Mouse (Mus musculus): ENCODE measurements around the gene Armc12.
A peak's percentile ranks its signal among the peaks of the same experiment; 100 is the strongest.

DNA sequence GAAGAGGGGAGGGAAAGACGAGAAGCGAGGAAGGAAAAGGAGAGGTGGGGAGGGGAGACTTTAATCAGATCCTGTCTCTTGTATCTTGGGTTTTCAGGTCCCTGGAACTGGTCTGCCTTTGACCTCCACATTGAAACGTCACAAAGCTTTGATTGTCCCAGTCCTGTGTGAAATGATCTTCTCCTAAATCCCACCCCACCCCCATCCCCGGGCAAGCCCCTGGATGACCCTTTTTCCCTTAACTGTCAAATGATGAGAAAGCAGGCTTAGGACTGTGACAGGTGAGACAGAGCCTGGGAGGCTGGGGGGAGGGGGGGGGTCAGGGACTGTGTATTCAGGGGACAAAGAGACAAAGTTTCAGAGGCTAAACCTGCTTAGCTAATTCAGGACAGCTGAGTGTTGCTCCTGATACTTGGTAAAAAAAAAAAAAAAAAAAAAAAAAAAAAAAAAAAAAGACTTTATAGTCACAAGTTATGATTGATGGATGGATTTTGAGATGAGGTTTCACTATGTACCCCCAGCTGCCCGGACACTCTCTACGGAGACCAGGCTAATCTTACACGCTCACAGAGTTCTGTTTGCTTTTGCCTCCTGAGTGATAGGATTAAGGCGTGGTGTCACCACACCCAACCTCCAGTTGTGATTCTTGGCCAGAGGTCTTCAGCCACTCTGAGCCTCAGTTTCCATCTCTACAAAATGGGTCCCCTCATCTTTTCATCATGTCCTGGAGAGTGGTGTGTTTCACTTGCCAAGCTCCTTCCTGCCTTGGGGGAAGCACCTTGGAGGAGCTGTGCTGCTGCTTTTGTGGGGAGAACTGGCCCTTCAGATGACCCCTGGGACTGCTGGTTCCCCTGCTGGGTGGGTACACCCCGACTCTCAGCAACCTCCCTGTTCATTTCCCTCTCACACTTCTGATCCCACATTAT, 18.7 kb upstream of the Armc12 start:
- TF ChIP-seq POLR2AphosphoS2 (IDR thresholded peaks at IDR 0.05; ENCODE audit: low read length): no peak
- TF ChIP-seq NRF1 (IDR thresholded peaks at IDR 0.05; ENCODE audit: insufficient read depth, low read depth, low read length, poor library complexity, severe bottlenecking): no peak
- TF ChIP-seq POLR2A (IDR thresholded peaks at IDR 0.05; ENCODE audit: control insufficient read depth in 1 of 2, insufficient read depth in 1 of 2, low read depth in 1 of 2, low read length in 2 of 2, poor library complexity in 1 of 2): no peak
- peak; percentile 54; the same call in 1 of the 2 replicates for TF ChIP-seq RCOR1 (IDR thresholded peaks at IDR 0.05; ENCODE audit: low read depth, low read length)
- 0 out of 2 replicates have a peak, but pooled peaks have one; percentile 10 for TF ChIP-seq GATA1 (IDR thresholded peaks at IDR 0.05; ENCODE audit: low read depth, low read length)
- no peak for TF ChIP-seq CTCF (IDR thresholded peaks at IDR 0.05 in 2 of 3, conservative IDR thresholded peaks at IDR 0.05 in 1 of 3; ENCODE audit: control insufficient read depth in 1 of 3, insufficient read depth in 1 of 3, low read depth in 2 of 3, low read length in 3 of 3, poor library complexity in 1 of 3, severe bottlenecking in 1 of 3)
- TF ChIP-seq E2F4 (IDR thresholded peaks at IDR 0.05; ENCODE audit: borderline replicate concordance, low read depth, low read length): no peak
